Mouse (Mus musculus) hindbrain, embryonic 11.5 days (tissue): Measurements from ENCODE around the gene Rab3gap1. TPM values are rescaled to one million over a fixed set of nuclear protein-coding genes. Genes with fewer than 3 reads are reported as not detected.
"Not testable (repeated sequence)": the region's sequence is repeated elsewhere in the genome, so short reads cannot be mapped to it uniquely, and the experiment has no call there.

Experiments
- ATAC-seq: fragments of 200-750 bp; cut with Nextera tagmentation; 2 replicates; pipeline ENCODE4 v1.8.0; 2017; ENCODE audit warnings: mild to moderate bottlenecking, moderate TSS enrichment, moderate library complexity; ENCODE audit not compliant: low FRiP score
- DNase-seq: peaks from one replicate; pipeline ENCODE4 v3.0.0-alpha.2; 2015; ENCODE audit warnings: low spot score
- H3K27ac ChIP-seq: fragments of 300-500 bp; sonication (generic); 2 replicates; pipeline ENCODE4 v1.5.1; 2014; ENCODE audit warnings: mild to moderate bottlenecking, low read depth, low read length
- H3K27me3 ChIP-seq: fragments of 300-500 bp; sonication (generic); 2 replicates; pipeline ENCODE4 v1.6.1; 2014; ENCODE audit warnings: mild to moderate bottlenecking, low read length, moderate library complexity, mixed read lengths; ENCODE audit not compliant: control insufficient read depth, insufficient read depth
- H3K36me3 ChIP-seq: fragments of 300-500 bp; sonication (generic); 2 replicates; pipeline ENCODE4 v1.6.1; 2014; ENCODE audit warnings: mild to moderate bottlenecking, low read length, moderate library complexity, mixed read lengths; ENCODE audit not compliant: control insufficient read depth, insufficient read depth
- H3K4me1 ChIP-seq: fragments of 300-500 bp; sonication (generic); replicated peaks from 2 replicates; pipeline ENCODE4 v1.6.1; 2014; ENCODE audit warnings: low read length, mixed read lengths; ENCODE audit not compliant: control insufficient read depth, insufficient read depth
- H3K4me2 ChIP-seq: fragments of 300-500 bp; sonication (generic); replicated peaks from 2 replicates; pipeline ENCODE4 v1.6.1; 2014; ENCODE audit warnings: mild to moderate bottlenecking, low read depth, low read length
- H3K4me3 ChIP-seq: fragments of 300-500 bp; sonication (generic); 2 replicates; pipeline ENCODE4 v1.5.1; 2014; ENCODE audit warnings: low read depth, low read length
- H3K9ac ChIP-seq: fragments of 300-500 bp; sonication (generic); 2 replicates; pipeline ENCODE4 v1.6.1; 2014; ENCODE audit warnings: low read depth, low read length
- H3K9me3 ChIP-seq: fragments of 300-500 bp; sonication (generic); 2 replicates; pipeline ENCODE4 v1.6.1; 2016; ENCODE audit warnings: low read length; ENCODE audit not compliant: control insufficient read depth
- WGBS: fragments of 180-500 bp; shearing (Covaris S2); extraction: QIAGEN DNeasy Blood & Tissue Kit; methylation state at CpG from one replicate; pipeline ENCODE4 v1.1.7; 2014; 5-methylcytosine and 5-hydroxymethylcytosine counted together
- polyA plus RNA-seq: library from polyadenylated mRNA; unstranded; fragments of >200 nt; fragmentation: Nextera tagmentation; extraction: Ambion mirVana; gene quantifications from 2 replicates; pipeline ENCODE4 v1.2.1, GENCODE M21; 2014

Gene Rab3gap1
- polyA plus RNA-seq, 1 experiment from 2014 or later: 15.3 TPM

DNA sequence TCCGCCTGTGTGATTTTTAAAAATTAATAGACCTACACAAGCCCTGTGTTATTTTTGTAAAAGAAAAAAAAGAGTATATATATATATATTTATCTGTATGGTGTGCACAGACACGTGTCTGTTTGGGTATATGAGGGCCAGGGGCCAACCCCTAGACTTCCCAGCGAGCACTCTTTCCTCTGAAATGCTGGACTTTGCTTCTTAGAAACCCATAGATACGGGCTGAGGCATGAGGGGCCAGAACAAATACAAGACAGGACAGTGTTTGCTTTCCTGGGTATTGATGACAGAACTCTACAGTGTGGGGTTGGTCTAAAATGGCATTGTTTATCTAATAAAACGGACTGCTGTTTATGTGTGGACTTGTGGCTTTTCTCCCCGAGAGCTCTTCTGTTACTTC, 74.9 kb downstream of the Rab3gap1 start:
- ATAC-seq (no peak), DNase-seq (no peak)
- no peak overlapping the region for H3K4me2 ChIP-seq
- H3K27me3 ChIP-seq: no peaks in the 10 kb centered on the region
- H3K9me3 ChIP-seq: no peaks in the 10 kb centered on the region; the same call in 1 of the 2 replicates
- H3K36me3 ChIP-seq: peaks cover 13% of the 10 kb centered on the region
- H3K4me3 ChIP-seq: no peak overlapping the region
- H3K9ac ChIP-seq: no peak overlapping the region
- WGBS: 83% methylated on average over 6 of the region's 6 CpGs
- H3K4me1 ChIP-seq: no peaks in the 10 kb centered on the region
- H3K27ac ChIP-seq: no peak overlapping the region

DNA sequence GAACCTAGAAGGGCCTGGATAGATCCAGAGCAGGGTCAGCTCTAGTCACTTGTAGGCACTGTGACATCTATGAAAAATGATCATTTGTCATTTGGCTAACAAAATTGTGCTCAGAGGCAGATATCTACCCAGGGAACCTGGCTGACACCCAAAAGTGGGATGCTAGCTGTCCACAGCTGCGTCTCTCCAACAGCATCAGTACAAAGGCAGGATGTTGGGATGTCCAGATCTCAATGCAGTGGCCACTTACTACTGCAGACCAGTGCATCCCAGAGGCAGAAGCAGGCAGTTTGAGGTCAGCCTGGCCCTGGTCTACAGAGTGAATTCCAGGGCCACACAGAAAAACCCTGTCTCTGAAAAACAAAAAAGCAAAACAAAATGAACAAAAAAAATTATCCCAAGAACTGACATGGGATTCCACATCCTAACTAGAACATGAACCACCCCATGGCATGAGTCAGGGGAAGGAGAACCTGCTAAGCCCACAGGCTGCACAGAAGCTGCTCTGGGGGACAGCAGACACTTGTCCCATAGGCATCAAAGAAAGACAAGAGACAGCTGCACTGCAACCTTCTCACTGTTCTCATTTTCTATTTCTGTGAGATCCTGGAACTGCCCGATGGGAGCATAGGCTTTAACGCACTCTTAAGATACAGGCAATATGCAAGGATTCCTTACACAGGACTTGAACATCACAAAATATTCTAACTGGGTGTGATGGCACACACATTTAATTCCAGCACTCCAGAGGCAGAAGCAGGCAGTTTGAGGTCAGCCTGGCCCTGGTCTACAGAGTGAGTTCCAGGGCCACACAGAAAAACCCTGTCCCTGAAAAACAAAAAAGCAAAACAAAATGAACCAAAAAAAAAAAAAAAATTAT, 77.4 kb downstream of the Rab3gap1 start:
- no peaks in the 10 kb centered on the region for H3K4me1 ChIP-seq
- H3K9me3 ChIP-seq: no peaks in the 10 kb centered on the region; the same call in 1 of the 2 replicates
- no peak overlapping the region for H3K9ac ChIP-seq
- WGBS: 92% methylated on average over 3 of the region's 3 CpGs
- H3K27ac ChIP-seq: no peak overlapping the region
- no peaks in the 10 kb centered on the region for H3K36me3 ChIP-seq
- ATAC-seq: no peak
- no peak overlapping the region for H3K4me3 ChIP-seq
- no peak overlapping the region for H3K4me2 ChIP-seq
- DNase-seq: no peak
- no peaks in the 10 kb centered on the region for H3K27me3 ChIP-seq

DNA sequence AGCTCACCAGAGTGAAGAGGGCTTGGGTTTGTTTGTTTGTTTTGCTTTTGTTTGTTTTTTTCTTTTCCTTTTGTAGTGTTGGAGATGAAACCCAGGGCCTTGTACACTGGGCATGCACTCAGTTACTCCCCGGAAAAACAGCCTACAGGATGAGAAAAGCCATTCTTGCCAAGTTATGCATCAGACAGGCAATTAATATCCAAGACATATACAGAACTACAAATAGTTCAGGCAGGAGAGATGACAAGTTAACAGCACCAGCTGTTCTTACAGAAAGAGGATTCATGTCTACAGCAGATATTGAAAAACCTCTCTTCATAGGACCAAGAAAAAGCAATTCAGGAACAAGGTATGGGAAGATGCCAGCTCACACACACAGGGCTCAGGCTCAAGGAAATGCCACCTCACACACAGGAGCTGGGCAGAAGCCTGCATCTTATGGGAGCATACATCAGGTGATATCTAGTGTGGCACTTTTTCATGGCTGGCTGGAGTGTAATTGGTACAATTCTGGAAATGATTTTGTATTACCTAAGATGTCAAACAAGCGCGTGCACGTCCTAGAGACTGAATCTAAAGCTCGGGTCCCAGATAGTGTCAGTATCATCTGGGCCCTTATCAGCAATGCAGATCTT, 78.2 kb downstream of the Rab3gap1 start:
- no peak for DNase-seq
- H3K36me3 ChIP-seq: no peaks in the 10 kb centered on the region
- 90% methylated on average over 5 of the region's 5 CpGs for WGBS

DNA sequence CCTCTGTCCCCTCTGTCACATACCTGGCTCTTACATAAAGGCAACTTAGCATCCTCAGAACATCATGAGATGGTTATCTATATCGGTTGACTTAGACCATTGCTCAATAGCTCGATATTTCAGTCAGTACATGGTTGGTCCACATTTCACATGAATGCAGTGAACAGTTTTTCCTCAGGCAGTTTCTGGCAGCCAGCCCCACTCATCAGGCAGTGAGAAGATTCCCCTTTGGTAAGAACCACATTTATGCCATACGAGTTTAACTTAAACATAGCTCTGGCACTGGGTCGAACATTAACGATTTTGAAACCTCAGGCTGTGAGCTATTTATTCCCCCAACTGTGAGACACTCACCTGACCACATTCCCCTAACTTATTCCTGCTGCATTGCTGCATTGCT, 80.2 kb downstream of the Rab3gap1 start:
- no peaks in the 10 kb centered on the region for H3K27me3 ChIP-seq
- H3K4me2 ChIP-seq: no peak overlapping the region
- DNase-seq (no peak), ATAC-seq (no peak)
- 97% methylated on average over 5 of the region's 5 CpGs for WGBS
- H3K9me3 ChIP-seq: no peaks in the 10 kb centered on the region; the same call in 1 of the 2 replicates
- no peaks in the 10 kb centered on the region for H3K36me3 ChIP-seq
- H3K9ac ChIP-seq: no peak overlapping the region
- no peak overlapping the region for H3K4me3 ChIP-seq
- H3K27ac ChIP-seq: no peak overlapping the region
- H3K4me1 ChIP-seq: no peaks in the 10 kb centered on the region

More for the DNA sequence above, 78.2 kb downstream of the Rab3gap1 start:
- H3K27ac ChIP-seq: no peak overlapping the region
- H3K27me3 ChIP-seq: no peaks in the 10 kb centered on the region
- H3K9me3 ChIP-seq: no peaks in the 10 kb centered on the region; the same call in 1 of the 2 replicates
- no peak overlapping the region for H3K4me3 ChIP-seq
- no peak overlapping the region for H3K4me2 ChIP-seq
- no peak overlapping the region for H3K9ac ChIP-seq
- no peaks in the 10 kb centered on the region for H3K4me1 ChIP-seq
- ATAC-seq: no peak

DNA sequence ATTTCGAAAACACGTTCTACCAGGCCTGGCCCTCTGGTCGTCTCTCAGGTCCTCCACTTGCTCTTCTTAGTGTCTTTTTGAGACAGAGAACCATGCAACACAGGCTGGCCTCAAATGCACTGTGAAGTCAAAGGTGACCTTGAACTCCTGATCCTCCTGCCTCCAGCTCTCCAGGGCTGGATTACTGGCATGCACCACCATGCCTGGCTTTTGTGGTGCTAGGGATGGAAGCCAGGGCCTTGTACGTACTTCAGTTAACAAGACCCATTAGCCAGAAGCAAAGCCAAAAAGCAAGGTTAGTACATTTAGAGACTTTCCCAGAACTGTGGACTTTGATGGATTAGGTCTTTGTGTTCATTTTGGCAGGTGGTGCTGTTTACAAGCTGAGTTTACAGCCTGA, 83.7 kb downstream of the Rab3gap1 start:
- Histone ChIP-seq H3K36me3 (no peaks in the 10 kb centered on the region), H3K4me2 (no peak overlapping the region), H3K4me3 (no peak overlapping the region), H3K27me3 (no peaks in the 10 kb centered on the region), H3K9ac (no peak overlapping the region), H3K27ac (no peak overlapping the region), H3K4me1 (no peaks in the 10 kb centered on the region), H3K9me3 (no peaks in the 10 kb centered on the region; the same call in 1 of the 2 replicates)
- no peak for DNase-seq
- no peak for ATAC-seq
- 94% methylated on average over 4 of the region's 4 CpGs for WGBS

DNA sequence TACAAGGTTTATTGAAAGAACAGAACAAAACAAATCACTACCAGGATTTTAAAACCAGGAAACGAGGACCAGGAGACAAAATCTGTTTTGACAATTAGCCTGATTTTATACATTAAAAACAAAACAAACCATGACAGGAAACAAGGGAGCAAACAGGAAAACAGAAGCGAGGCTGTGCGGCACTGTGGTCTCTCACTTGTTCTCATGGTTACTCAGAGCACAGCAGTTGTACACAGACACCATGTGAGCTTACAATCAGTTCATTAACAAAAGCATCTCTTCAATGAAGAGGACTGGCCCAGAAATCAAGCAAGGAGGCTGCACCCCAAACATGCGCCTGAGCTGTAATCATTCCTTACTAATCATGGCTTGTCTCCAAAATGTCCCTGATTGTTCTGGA, 85.6 kb downstream of the Rab3gap1 start:
- not testable (repeated sequence) for H3K9ac ChIP-seq, H3K4me1 ChIP-seq, ATAC-seq, H3K4me2 ChIP-seq, DNase-seq, H3K27ac ChIP-seq, H3K9me3 ChIP-seq, H3K4me3 ChIP-seq, H3K27me3 ChIP-seq, H3K36me3 ChIP-seq
- 91% methylated on average over 4 of the region's 4 CpGs for WGBS

DNA sequence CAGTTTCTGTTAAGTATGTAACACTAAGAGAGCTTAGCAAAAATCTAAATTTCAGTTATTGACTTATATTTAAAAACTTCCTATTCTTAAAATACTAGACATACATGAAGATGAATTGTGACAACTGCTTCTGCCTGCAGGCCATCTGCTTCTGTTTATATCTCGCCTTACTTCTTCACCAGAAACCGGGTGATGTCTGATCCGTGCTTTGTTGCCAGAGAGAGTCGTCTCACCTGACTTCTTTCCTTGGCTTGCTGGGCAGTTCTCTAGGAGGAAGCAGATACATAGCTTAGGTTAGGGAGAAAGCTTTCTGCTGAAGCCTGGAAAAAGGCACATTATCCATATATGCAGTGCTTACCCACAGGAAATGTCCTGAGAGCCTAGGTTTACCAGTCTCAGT, 86.2 kb downstream of the Rab3gap1 start:
- Histone ChIP-seq H3K36me3 (no peaks in the 10 kb centered on the region), H3K4me2 (no peak overlapping the region)
- 93% methylated on average over 4 of the region's 4 CpGs for WGBS

DNA sequence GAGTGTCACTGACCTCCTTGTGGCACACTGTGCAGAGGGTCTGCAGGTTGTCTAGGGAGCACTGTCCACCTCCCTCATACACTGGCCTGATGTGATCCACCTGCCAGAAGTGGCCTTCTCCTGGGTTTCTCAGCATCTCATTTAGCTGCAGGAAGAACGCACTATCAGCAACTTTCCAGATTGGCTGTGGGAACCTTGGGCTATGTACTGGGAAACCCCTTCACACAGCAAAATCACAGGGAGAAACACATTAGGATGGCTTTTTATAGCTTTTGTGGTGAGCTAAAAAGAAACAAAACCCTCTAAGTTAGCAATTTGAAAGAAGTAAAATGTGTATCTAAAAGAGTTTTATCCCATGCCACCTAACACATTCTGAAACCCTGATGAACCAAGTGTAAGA, 88.0 kb downstream of the Rab3gap1 start:
- H3K9ac ChIP-seq: no peak overlapping the region
- no peak for ATAC-seq
- no peak overlapping the region for H3K27ac ChIP-seq
- DNase-seq: no peak
- H3K4me1 ChIP-seq: no peaks in the 10 kb centered on the region
- H3K9me3 ChIP-seq: no peaks in the 10 kb centered on the region
- no peak overlapping the region for H3K4me3 ChIP-seq
- 96% methylated on average over 1 of the region's 1 CpGs for WGBS
- H3K27me3 ChIP-seq: no peaks in the 10 kb centered on the region
- no peaks in the 10 kb centered on the region for H3K36me3 ChIP-seq
- H3K4me2 ChIP-seq: no peak overlapping the region

More for the DNA sequence above, 86.2 kb downstream of the Rab3gap1 start:
- Histone ChIP-seq H3K4me1 (no peaks in the 10 kb centered on the region), H3K27me3 (no peaks in the 10 kb centered on the region), H3K9ac (no peak overlapping the region), H3K27ac (no peak overlapping the region), H3K4me3 (no peak overlapping the region), H3K9me3 (no peaks in the 10 kb centered on the region)
- no peak for ATAC-seq
- DNase-seq: no peak
